Mouse (Mus musculus) liver, embryonic 15.5 days (tissue): ENCODE measurements around the gene Gdf11. TPM values are rescaled to one million over a fixed set of nuclear protein-coding genes. Genes with fewer than 3 reads are reported as not detected.
A peak's percentile ranks its signal among the peaks of the same experiment; 100 is the strongest.

Experiments used
- ATAC-seq: fragments of 200-750 bp; cut with Nextera tagmentation; 2 replicates; pipeline ENCODE4 v1.8.0; 2017; ENCODE audit warnings: moderate number of reproducible peaks, mild to moderate bottlenecking, moderate library complexity; ENCODE audit not compliant: insufficient read depth
- H3K27ac ChIP-seq: fragments of 300-500 bp; sonication (generic); replicated peaks from 2 replicates; pipeline ENCODE4 v1.5.1; 2015; ENCODE audit warnings: mild to moderate bottlenecking, inconsistent platforms
- H3K27me3 ChIP-seq: fragments of 300-500 bp; sonication (generic); 2 replicates; pipeline ENCODE4 v1.6.1; 2015; ENCODE audit warnings: mild to moderate bottlenecking, inconsistent platforms
- H3K36me3 ChIP-seq: fragments of 300-500 bp; sonication (generic); replicated peaks from 2 replicates; pipeline ENCODE4 v1.6.1; 2015; ENCODE audit warnings: moderate library complexity, mild to moderate bottlenecking, inconsistent platforms
- H3K4me1 ChIP-seq: fragments of 300-500 bp; sonication (generic); replicated peaks from 2 replicates; pipeline ENCODE4 v1.6.1; 2015; ENCODE audit warnings: inconsistent platforms
- H3K4me2 ChIP-seq: fragments of 300-500 bp; sonication (generic); 2 replicates; pipeline ENCODE4 v1.6.1; 2015; ENCODE audit warnings: moderate library complexity, mild to moderate bottlenecking, inconsistent platforms
- H3K4me3 ChIP-seq: fragments of 300-500 bp; sonication (generic); replicated peaks from 2 replicates; pipeline ENCODE4 v1.5.1; 2015; ENCODE audit warnings: mild to moderate bottlenecking, inconsistent platforms
- H3K9ac ChIP-seq: fragments of 300-500 bp; sonication (generic); 2 replicates; pipeline ENCODE4 v1.6.1; 2015; ENCODE audit warnings: moderate library complexity, mild to moderate bottlenecking, inconsistent platforms
- H3K9me3 ChIP-seq: fragments of 300-500 bp; sonication (generic); replicated peaks from 2 replicates; pipeline ENCODE4 v1.6.1; 2016; ENCODE audit warnings: inconsistent platforms
- WGBS: fragments of 180-500 bp; shearing (Covaris S2); methylation state at CpG from one replicate; pipeline ENCODE4 v1.1.7; 2015; ENCODE audit warnings: mixed read lengths; ENCODE audit not compliant: insufficient replicate concordance; 5-methylcytosine and 5-hydroxymethylcytosine counted together
- polyA plus RNA-seq: library from polyadenylated mRNA; unstranded; fragments of >200 nt; fragmentation: Nextera tagmentation; extraction: Ambion mirVana; gene quantifications from 2 replicates; pipeline ENCODE4 v1.2.1, GENCODE M21; 2015

Gene Gdf11
- polyA plus RNA-seq, 1 experiment from 2014 or later = 0.31 TPM

GRCm38 (mm10) chr10:128908778-128909448 lies 17.4 kb upstream of the Gdf11 start:
- WGBS = 53% methylated on average over 13 of the region's 13 CpGs
- Histone ChIP-seq H3K27me3 (peaks cover 56% of the 10 kb centered on the region), H3K4me1 (peaks cover 11% of the 10 kb centered on the region; the same call in 1 of the 2 replicates), H3K4me3 (peak overlapping the region; percentile 60), H3K27ac (no peak overlapping the region), H3K36me3 (0 out of 2 replicates have a peak, but pooled peaks cover under 1% of the 10 kb centered on the region), H3K9me3 (no peaks in the 10 kb centered on the region), H3K4me2 (peak overlapping the region; percentile 69), H3K9ac (0 out of 2 replicates have a peak overlapping the region, but pooled peaks have one; percentile 53)
- ATAC-seq = no peak

GRCm38 (mm10) chr10:128904812-128905211 lies 13.3 kb upstream of the Gdf11 start:
- H3K36me3 ChIP-seq = no peaks in the 10 kb centered on the region
- no peak for ATAC-seq
- H3K9ac ChIP-seq = no peak overlapping the region
- no peaks in the 10 kb centered on the region for H3K9me3 ChIP-seq
- H3K4me2 ChIP-seq = no peak overlapping the region
- H3K4me3 ChIP-seq = no peak overlapping the region
- H3K27ac ChIP-seq = no peak overlapping the region
- H3K27me3 ChIP-seq = peaks cover 24% of the 10 kb centered on the region
- 60% methylated on average over 5 of the region's 5 CpGs for WGBS
- peaks cover 6% of the 10 kb centered on the region for H3K4me1 ChIP-seq

GRCm38 (mm10) chr10:128902409-128902988 lies 11.0 kb upstream of the Gdf11 start:
- no peak overlapping the region for H3K4me3 ChIP-seq
- no peak overlapping the region for H3K27ac ChIP-seq
- WGBS = 42% methylated on average over 3 of the region's 3 CpGs
- no peak overlapping the region for H3K9ac ChIP-seq
- H3K4me2 ChIP-seq = no peak overlapping the region
- no peaks in the 10 kb centered on the region for H3K9me3 ChIP-seq
- H3K36me3 ChIP-seq = no peaks in the 10 kb centered on the region
- H3K4me1 ChIP-seq = no peaks in the 10 kb centered on the region; the same call in 1 of the 2 replicates
- peaks cover 7% of the 10 kb centered on the region for H3K27me3 ChIP-seq
- no peak for ATAC-seq

GRCm38 (mm10) chr10:128901409-128901808 lies 9.9 kb upstream of the Gdf11 start:
- Histone ChIP-seq H3K4me3 (no peak overlapping the region), H3K4me2 (no peak overlapping the region), H3K36me3 (no peaks in the 10 kb centered on the region), H3K27ac (no peak overlapping the region), H3K9ac (no peak overlapping the region), H3K27me3 (peaks cover 17% of the 10 kb centered on the region), H3K9me3 (no peaks in the 10 kb centered on the region), H3K4me1 (no peaks in the 10 kb centered on the region; the same call in 1 of the 2 replicates)
- ATAC-seq = no peak
- WGBS = 41% methylated on average over 1 of the region's 1 CpGs

- H3K9ac ChIP-seq = no peak within 1 kb of the TSS
- no peak within 1 kb of the TSS for H3K4me3 ChIP-seq
- no peaks in the 10 kb centered on the region; the same call in none of the 2 replicates for H3K4me1 ChIP-seq
- no peak for ATAC-seq
- no peak within 1 kb of the TSS for H3K4me2 ChIP-seq
- H3K27ac ChIP-seq = no peak within 1 kb of the TSS
- 63% methylated on average over 3 of the region's 3 CpGs for WGBS
- no peaks in the 10 kb centered on the region for H3K36me3 ChIP-seq
- peaks cover 24% of the 10 kb centered on the region for H3K27me3 ChIP-seq
- no peaks in the 10 kb centered on the region for H3K9me3 ChIP-seq
These were observed 9.2 kb upstream of the Gdf11 start, which contains the start of gene Cd63 for GRCm38 (mm10) chr10:128900698-128901097. Gene Cd63 (plus strand): TSS chr10:128900989.

- H3K4me1 ChIP-seq = no peaks in the 10 kb centered on the region; the same call in none of the 2 replicates
- H3K4me2 ChIP-seq = no peak overlapping the region
- ATAC-seq = no peak
- 46% methylated on average over 6 of the region's 6 CpGs for WGBS
- no peaks in the 10 kb centered on the region for H3K36me3 ChIP-seq
- no peak overlapping the region for H3K9ac ChIP-seq
- H3K9me3 ChIP-seq = no peaks in the 10 kb centered on the region
- H3K4me3 ChIP-seq = no peak overlapping the region
- peaks cover 32% of the 10 kb centered on the region for H3K27me3 ChIP-seq
- H3K27ac ChIP-seq = no peak overlapping the region
These were observed 8.4 kb upstream of the Gdf11 start for GRCm38 (mm10) chr10:128899759-128900490.

- 12% methylated on average over 1 of the region's 1 CpGs for WGBS
- H3K4me1 ChIP-seq = no peaks in the 10 kb centered on the region; the same call in none of the 2 replicates
- H3K4me3 ChIP-seq = no peak overlapping the region
- H3K27me3 ChIP-seq = peaks cover 56% of the 10 kb centered on the region
- no peak overlapping the region for H3K27ac ChIP-seq
- H3K4me2 ChIP-seq = no peak overlapping the region
- no peak for ATAC-seq
- H3K9ac ChIP-seq = no peak overlapping the region
- H3K9me3 ChIP-seq = no peaks in the 10 kb centered on the region
- no peaks in the 10 kb centered on the region for H3K36me3 ChIP-seq
These were observed 6.0 kb upstream of the Gdf11 start for GRCm38 (mm10) chr10:128897501-128897900.

GRCm38 (mm10) chr10:128896807-128897206 lies 5.3 kb upstream of the Gdf11 start:
- Histone ChIP-seq H3K27me3 (peaks cover 63% of the 10 kb centered on the region), H3K36me3 (no peaks in the 10 kb centered on the region), H3K4me3 (no peak overlapping the region), H3K9ac (no peak overlapping the region), H3K4me2 (no peak overlapping the region), H3K4me1 (peaks cover 3% of the 10 kb centered on the region), H3K9me3 (no peaks in the 10 kb centered on the region), H3K27ac (no peak overlapping the region)
- no peak for ATAC-seq
- WGBS = 12% methylated on average over 1 of the region's 1 CpGs

- H3K27ac ChIP-seq = no peak overlapping the region
- H3K4me1 ChIP-seq = peaks cover 7% of the 10 kb centered on the region
- no peak overlapping the region for H3K4me3 ChIP-seq
- 6% methylated on average over 17 of the region's 17 CpGs for WGBS
- H3K27me3 ChIP-seq = peaks cover 70% of the 10 kb centered on the region
- H3K9me3 ChIP-seq = no peaks in the 10 kb centered on the region
- no peak overlapping the region for H3K9ac ChIP-seq
- ATAC-seq = no peak
- 0 out of 2 replicates have a peak overlapping the region, but pooled peaks have one; percentile 8 for H3K4me2 ChIP-seq
- no peaks in the 10 kb centered on the region for H3K36me3 ChIP-seq
These were observed 4.6 kb upstream of the Gdf11 start for GRCm38 (mm10) chr10:128895952-128896693.

GRCm38 (mm10) chr10:128895437-128895836 lies 3.9 kb upstream of the Gdf11 start:
- under 1% methylated on average over 9 of the region's 9 CpGs for WGBS
- Histone ChIP-seq H3K4me1 (peaks cover 14% of the 10 kb centered on the region), H3K4me2 (0 out of 2 replicates have a peak overlapping the region, but pooled peaks have one; percentile 8), H3K27me3 (peaks cover 77% of the 10 kb centered on the region), H3K4me3 (no peak overlapping the region), H3K9me3 (no peaks in the 10 kb centered on the region), H3K27ac (no peak overlapping the region), H3K9ac (no peak overlapping the region), H3K36me3 (no peaks in the 10 kb centered on the region)
- no peak for ATAC-seq
